Mouse (Mus musculus) hindbrain, embryonic 11.5 days (tissue): ENCODE results near the gene Gm10322. TPM values are rescaled to one million over a fixed set of nuclear protein-coding genes. Genes with fewer than 3 reads are reported as not detected.
A peak's percentile ranks its signal among the peaks of the same experiment; 100 is the strongest.

ENCODE experiments used
- ATAC-seq: fragments of 200-750 bp; cut with Nextera tagmentation; 2 replicates; pipeline ENCODE4 v1.8.0; 2017; ENCODE audit warnings: mild to moderate bottlenecking, moderate TSS enrichment, moderate library complexity; ENCODE audit not compliant: low FRiP score
- DNase-seq: peaks from one replicate; pipeline ENCODE4 v3.0.0-alpha.2; 2015; ENCODE audit warnings: low spot score
- H3K27ac ChIP-seq: fragments of 300-500 bp; sonication (generic); 2 replicates; pipeline ENCODE4 v1.5.1; 2014; ENCODE audit warnings: mild to moderate bottlenecking, low read depth, low read length
- H3K27me3 ChIP-seq: fragments of 300-500 bp; sonication (generic); 2 replicates; pipeline ENCODE4 v1.6.1; 2014; ENCODE audit warnings: mild to moderate bottlenecking, low read length, moderate library complexity, mixed read lengths; ENCODE audit not compliant: control insufficient read depth, insufficient read depth
- H3K36me3 ChIP-seq: fragments of 300-500 bp; sonication (generic); 2 replicates; pipeline ENCODE4 v1.6.1; 2014; ENCODE audit warnings: mild to moderate bottlenecking, low read length, moderate library complexity, mixed read lengths; ENCODE audit not compliant: control insufficient read depth, insufficient read depth
- H3K4me1 ChIP-seq: fragments of 300-500 bp; sonication (generic); replicated peaks from 2 replicates; pipeline ENCODE4 v1.6.1; 2014; ENCODE audit warnings: low read length, mixed read lengths; ENCODE audit not compliant: control insufficient read depth, insufficient read depth
- H3K4me2 ChIP-seq: fragments of 300-500 bp; sonication (generic); replicated peaks from 2 replicates; pipeline ENCODE4 v1.6.1; 2014; ENCODE audit warnings: mild to moderate bottlenecking, low read depth, low read length
- H3K4me3 ChIP-seq: fragments of 300-500 bp; sonication (generic); 2 replicates; pipeline ENCODE4 v1.5.1; 2014; ENCODE audit warnings: low read depth, low read length
- H3K9ac ChIP-seq: fragments of 300-500 bp; sonication (generic); 2 replicates; pipeline ENCODE4 v1.6.1; 2014; ENCODE audit warnings: low read depth, low read length
- H3K9me3 ChIP-seq: fragments of 300-500 bp; sonication (generic); 2 replicates; pipeline ENCODE4 v1.6.1; 2016; ENCODE audit warnings: low read length; ENCODE audit not compliant: control insufficient read depth
- WGBS: fragments of 180-500 bp; shearing (Covaris S2); extraction: QIAGEN DNeasy Blood & Tissue Kit; methylation state at CpG from one replicate; pipeline ENCODE4 v1.1.7; 2014; 5-methylcytosine and 5-hydroxymethylcytosine counted together
- polyA plus RNA-seq: library from polyadenylated mRNA; unstranded; fragments of >200 nt; fragmentation: Nextera tagmentation; extraction: Ambion mirVana; gene quantifications from 2 replicates; pipeline ENCODE4 v1.2.1, GENCODE M21; 2014

Gm10322 gene
- polyA plus RNA-seq, 1 experiment from 2014 or later, result not detected

GRCm38 (mm10) chr10:59614141-59614540 lies 1.7 kb upstream of the Gm10322 start:
- no peak for DNase-seq
- ATAC-seq, result no peak
- no peak overlapping the region for H3K4me3 ChIP-seq
- H3K9me3 ChIP-seq, result no peaks in the 10 kb centered on the region
- no peak overlapping the region for H3K4me2 ChIP-seq
- no peaks in the 10 kb centered on the region for H3K27me3 ChIP-seq
- 76% methylated on average over 5 of the region's 5 CpGs for WGBS
- H3K36me3 ChIP-seq, result no peaks in the 10 kb centered on the region
- H3K9ac ChIP-seq, result no peak overlapping the region
- H3K4me1 ChIP-seq, result 0 out of 2 replicates have a peak, but pooled peaks cover 4% of the 10 kb centered on the region
- H3K27ac ChIP-seq, result no peak overlapping the region

DNA sequence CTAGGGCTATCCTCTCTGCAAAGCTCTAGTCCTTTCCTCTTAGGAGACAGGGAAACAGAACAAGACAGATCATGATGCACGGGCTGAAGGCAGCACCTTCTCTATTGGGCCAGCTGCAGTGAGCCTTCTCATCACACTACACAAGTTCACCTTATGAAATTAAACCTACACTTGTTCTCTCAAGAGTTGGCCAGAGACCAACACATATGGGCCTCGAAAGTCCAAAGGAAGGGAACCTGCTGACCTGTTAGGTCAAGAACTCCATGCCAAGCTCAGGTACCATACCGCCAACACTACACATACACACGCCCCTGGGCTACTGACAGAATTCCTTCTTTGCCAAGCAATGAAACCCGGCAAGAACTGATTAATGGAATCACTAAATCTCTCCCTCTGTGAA lies 452 bp upstream of the Gm10322 start:
- Histone ChIP-seq H3K4me2 (peak overlapping the region; percentile 47), H3K9ac (peak overlapping the region; percentile 92; the same call in 1 of the 2 replicates), H3K27ac (no peak overlapping the region), H3K9me3 (no peaks in the 10 kb centered on the region), H3K36me3 (no peaks in the 10 kb centered on the region), H3K27me3 (no peaks in the 10 kb centered on the region), H3K4me1 (0 out of 2 replicates have a peak, but pooled peaks cover 4% of the 10 kb centered on the region), H3K4me3 (peak overlapping the region; percentile 82)
- no peak for DNase-seq
- no peak for ATAC-seq
- WGBS, result 31% methylated on average over 5 of the region's 5 CpGs

- H3K27me3 ChIP-seq, result no peaks in the 10 kb centered on the region
- DNase-seq (peak; percentile 97), ATAC-seq (peak; percentile 100)
- peak within 1 kb of the TSS; percentile 52 for H3K4me2 ChIP-seq
- H3K36me3 ChIP-seq, result no peaks in the 10 kb centered on the region
- H3K27ac ChIP-seq, result peak within 1 kb of the TSS; percentile 70; the same call in 1 of the 2 replicates
- H3K9me3 ChIP-seq, result no peaks in the 10 kb centered on the region
- peak within 1 kb of the TSS; percentile 82 for H3K4me3 ChIP-seq
- H3K4me1 ChIP-seq, result 0 out of 2 replicates have a peak, but pooled peaks cover 4% of the 10 kb centered on the region
- under 1% methylated on average over 30 of the region's 36 CpGs for WGBS
- H3K9ac ChIP-seq, result peak within 1 kb of the TSS; percentile 92
Observed at GRCm38 (mm10) chr10:59616522-59616921, 659 bp downstream of the Gm10322 start, which contains the start of gene Mcu. Gene Mcu, minus strand, starts transcription at chr10:59616692.

DNA sequence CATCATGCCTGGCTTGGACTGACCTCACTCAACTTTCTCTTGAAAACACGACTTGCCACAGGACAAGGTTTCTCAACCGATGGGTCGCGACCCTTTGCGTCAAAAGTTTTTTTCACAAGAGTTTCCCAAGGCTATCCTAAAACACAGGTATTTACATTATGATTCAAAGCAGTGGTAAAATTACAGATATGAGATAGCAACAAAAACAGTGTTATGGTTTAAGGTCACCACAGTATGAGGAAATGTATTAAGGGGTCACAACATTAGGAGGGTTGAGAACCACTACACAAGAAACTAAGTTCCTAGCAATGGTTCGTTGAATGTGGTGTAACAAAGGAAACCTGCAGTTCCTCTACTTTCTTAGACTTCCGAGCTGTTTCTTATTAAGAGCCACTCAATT lies 1.9 kb downstream of the Gm10322 start:
- WGBS, result 93% methylated on average over 7 of the region's 7 CpGs
- ATAC-seq (no peak), DNase-seq (no peak)
- H3K36me3 ChIP-seq, result no peaks in the 10 kb centered on the region
- 0 out of 2 replicates have a peak, but pooled peaks cover 4% of the 10 kb centered on the region for H3K4me1 ChIP-seq
- no peak overlapping the region for H3K4me3 ChIP-seq
- H3K27ac ChIP-seq, result no peak overlapping the region
- no peak overlapping the region for H3K4me2 ChIP-seq
- no peak overlapping the region for H3K9ac ChIP-seq
- H3K9me3 ChIP-seq, result no peaks in the 10 kb centered on the region
- H3K27me3 ChIP-seq, result no peaks in the 10 kb centered on the region

DNA sequence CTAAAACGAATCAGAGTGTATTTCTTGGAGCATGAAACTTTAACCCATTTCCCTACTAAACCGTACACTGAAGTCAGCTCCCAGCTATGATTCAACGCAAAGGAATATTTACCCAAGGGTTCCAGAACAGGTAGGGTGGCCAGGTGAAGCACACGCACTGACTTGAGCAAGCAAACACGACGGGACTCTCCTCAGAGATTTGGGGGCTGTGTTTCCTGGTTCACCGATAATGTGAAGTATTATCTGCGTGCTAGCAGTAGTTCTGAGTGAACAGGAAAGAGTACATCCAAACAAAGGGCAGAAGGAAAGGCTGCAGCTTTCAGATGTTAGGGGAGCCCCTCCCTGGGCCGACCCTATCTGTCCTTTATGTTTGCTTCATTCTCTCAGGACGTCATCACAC lies 5.5 kb downstream of the Gm10322 start:
- Histone ChIP-seq H3K9ac (no peak overlapping the region), H3K4me1 (no peaks in the 10 kb centered on the region), H3K27me3 (no peaks in the 10 kb centered on the region), H3K36me3 (no peaks in the 10 kb centered on the region), H3K9me3 (no peaks in the 10 kb centered on the region), H3K4me2 (no peak overlapping the region), H3K4me3 (no peak overlapping the region), H3K27ac (no peak overlapping the region)
- WGBS, result 86% methylated on average over 10 of the region's 10 CpGs
- ATAC-seq (no peak), DNase-seq (no peak)

- no peaks in the 10 kb centered on the region for H3K36me3 ChIP-seq
- H3K4me1 ChIP-seq, result no peaks in the 10 kb centered on the region
- DNase-seq, result no peak
- no peaks in the 10 kb centered on the region for H3K27me3 ChIP-seq
- ATAC-seq, result no peak
- H3K27ac ChIP-seq, result no peak overlapping the region
- no peak overlapping the region for H3K4me2 ChIP-seq
- no peaks in the 10 kb centered on the region for H3K9me3 ChIP-seq
- H3K4me3 ChIP-seq, result no peak overlapping the region
- H3K9ac ChIP-seq, result no peak overlapping the region
- 73% methylated on average over 5 of the region's 5 CpGs for WGBS
Observed at GRCm38 (mm10) chr10:59623496-59623895, 7.6 kb downstream of the Gm10322 start.

GRCm38 (mm10) chr10:59628641-59629505 lies 13.0 kb downstream of the Gm10322 start:
- H3K36me3 ChIP-seq, result no peaks in the 10 kb centered on the region
- H3K27ac ChIP-seq, result no peak overlapping the region
- DNase-seq (no peak), ATAC-seq (no peak)
- no peaks in the 10 kb centered on the region for H3K27me3 ChIP-seq
- WGBS, result 87% methylated on average over 17 of the region's 17 CpGs
- H3K9ac ChIP-seq, result no peak overlapping the region
- no peak overlapping the region for H3K4me3 ChIP-seq
- H3K4me2 ChIP-seq, result no peak overlapping the region
- H3K4me1 ChIP-seq, result no peaks in the 10 kb centered on the region
- H3K9me3 ChIP-seq, result no peaks in the 10 kb centered on the region

DNA sequence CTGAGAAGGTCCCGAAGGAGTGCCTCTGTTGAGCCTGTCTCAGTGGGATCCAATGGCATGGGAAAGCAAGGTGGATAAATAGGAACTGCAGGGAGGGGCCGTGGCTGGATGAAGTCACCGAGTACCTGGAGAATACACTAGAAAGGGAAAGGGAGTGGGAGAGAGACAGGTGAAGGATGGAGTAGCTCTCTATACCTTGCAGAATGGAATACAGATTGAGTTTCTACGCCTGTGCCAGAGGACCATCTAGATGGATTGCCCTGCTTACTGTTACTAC lies 13.6 kb downstream of the Gm10322 start:
- ATAC-seq (no peak), DNase-seq (no peak)
- no peaks in the 10 kb centered on the region for H3K36me3 ChIP-seq
- WGBS, result 88% methylated on average over 4 of the region's 4 CpGs
- no peak overlapping the region for H3K9ac ChIP-seq
- H3K9me3 ChIP-seq, result no peaks in the 10 kb centered on the region
- H3K27me3 ChIP-seq, result no peaks in the 10 kb centered on the region
- no peak overlapping the region for H3K4me3 ChIP-seq
- no peaks in the 10 kb centered on the region for H3K4me1 ChIP-seq
- H3K27ac ChIP-seq, result no peak overlapping the region
- no peak overlapping the region for H3K4me2 ChIP-seq

DNA sequence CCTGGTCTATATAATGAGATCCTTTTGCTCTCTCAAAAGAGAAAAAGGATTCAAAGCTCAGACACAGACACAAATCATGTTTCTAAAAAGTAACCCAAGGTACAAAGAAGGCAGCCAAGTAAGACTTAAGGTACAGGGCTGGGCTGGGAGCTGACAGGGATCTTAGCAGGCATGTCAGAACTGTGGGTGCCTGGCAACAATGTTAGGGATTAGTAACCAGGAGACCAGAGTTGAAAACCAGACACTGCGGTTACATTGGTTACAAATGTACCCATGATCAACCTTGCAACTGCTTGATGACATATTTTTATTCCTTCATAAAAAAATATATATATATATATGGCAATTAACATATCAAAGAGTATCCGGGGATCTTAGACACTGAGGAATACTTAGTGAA lies 20.2 kb downstream of the Gm10322 start:
- no peaks in the 10 kb centered on the region for H3K4me1 ChIP-seq

More for the DNA sequence above, 20.2 kb downstream of the Gm10322 start:
- Histone ChIP-seq H3K4me3 (no peak overlapping the region), H3K9ac (no peak overlapping the region), H3K27me3 (no peaks in the 10 kb centered on the region), H3K36me3 (no peaks in the 10 kb centered on the region), H3K4me2 (no peak overlapping the region), H3K9me3 (no peaks in the 10 kb centered on the region), H3K27ac (no peak overlapping the region)
- 82% methylated on average over 2 of the region's 2 CpGs for WGBS
- ATAC-seq (no peak), DNase-seq (no peak)
